Mouse (Mus musculus) heart, adult 2 months (tissue): Measurements from ENCODE around the gene Eml1.

ENCODE experiments used
- CTCF ChIP-seq: fragments of 200-600 bp; IDR thresholded peaks from 2 replicates; pipeline ENCODE4 v1.8.1; 2022; ENCODE audit warnings: antibody characterized with exemption, mild to moderate bottlenecking, moderate library complexity
- EP300 ChIP-seq: fragments of 200-500 bp; IDR thresholded peaks from 2 replicates; pipeline ENCODE4 v1.6.1; 2011; ENCODE audit warnings: low read depth, low read length, control low read depth; ENCODE audit not compliant: insufficient read depth
- POLR2A ChIP-seq: fragments of 200-500 bp; IDR thresholded peaks from 2 replicates; pipeline ENCODE4 v1.6.1; 2011; ENCODE audit warnings: mild to moderate bottlenecking, low read depth, low read length, control low read depth; ENCODE audit not compliant: insufficient read depth

- no peak for TF ChIP-seq POLR2A
- no peak for TF ChIP-seq EP300
- no peak for TF ChIP-seq CTCF
These were observed 79.8 kb downstream of the Eml1 start for GRCm38 (mm10) chr12:108450546-108450945.
